Mouse (Mus musculus): ENCODE results near the gene Grin2d. TPM values are rescaled to one million over a fixed set of nuclear protein-coding genes. Genes with fewer than 3 reads are reported as not detected.
"Not testable (repeated sequence)": the region's sequence is repeated elsewhere in the genome, so short reads cannot be mapped to it uniquely, and the experiment has no call there.

Grin2d gene
- 0.10 TPM in 1 of 3 replicates, not detected in the others for total RNA-seq (2017)

DNA sequence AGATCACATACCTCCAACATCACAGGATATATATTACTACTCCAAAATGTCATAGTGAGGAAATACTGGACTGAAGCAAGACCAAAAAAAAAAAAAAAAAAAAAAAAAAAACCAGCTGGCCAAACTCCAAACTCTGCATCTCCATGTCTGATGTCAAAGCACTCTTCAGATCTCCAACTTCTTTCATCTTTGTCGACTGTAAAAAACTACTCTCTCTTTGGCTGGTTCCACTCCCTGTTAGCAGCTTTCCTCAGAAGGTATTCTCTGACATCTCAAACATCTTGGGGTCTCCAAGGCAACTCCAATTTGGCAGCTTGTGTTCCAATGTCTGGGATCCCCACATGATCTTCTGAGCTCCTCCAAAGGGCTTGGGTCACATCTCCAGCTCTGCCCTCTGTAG is at the start of gene Grin2d:
Gene Grin2d (minus strand): TSS at position 101 of the 400 bp plus-strand sequence.
- ATAC-seq (replicated peaks; ENCODE audit: insufficient number of reproducible peaks, low FRiP score, low TSS enrichment, poor library complexity, severe bottlenecking) = not testable (repeated sequence)

DNA sequence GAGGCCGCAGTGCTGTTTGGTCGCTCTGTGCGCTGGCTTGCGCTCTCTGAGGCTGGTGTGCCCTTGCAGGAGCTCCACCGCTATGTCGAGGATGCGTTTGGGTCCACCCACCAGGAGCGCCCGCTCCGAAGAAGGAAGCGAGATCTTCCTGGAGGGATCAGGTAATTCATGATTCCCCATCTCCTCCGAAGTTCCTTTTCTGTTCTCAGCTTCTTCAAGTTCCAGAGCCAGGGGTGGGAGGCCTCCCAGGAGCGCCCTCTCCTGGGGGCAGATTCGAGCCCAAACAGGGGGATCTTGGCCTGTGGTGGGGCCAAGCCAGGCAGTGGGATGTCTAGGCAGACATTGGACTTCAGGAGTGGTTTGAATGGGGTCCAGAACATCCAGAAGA is 46.2 kb upstream of the Grin2d start:
- no peak for ATAC-seq (replicated peaks; ENCODE audit: insufficient number of reproducible peaks, low FRiP score, low TSS enrichment, poor library complexity, severe bottlenecking)

DNA sequence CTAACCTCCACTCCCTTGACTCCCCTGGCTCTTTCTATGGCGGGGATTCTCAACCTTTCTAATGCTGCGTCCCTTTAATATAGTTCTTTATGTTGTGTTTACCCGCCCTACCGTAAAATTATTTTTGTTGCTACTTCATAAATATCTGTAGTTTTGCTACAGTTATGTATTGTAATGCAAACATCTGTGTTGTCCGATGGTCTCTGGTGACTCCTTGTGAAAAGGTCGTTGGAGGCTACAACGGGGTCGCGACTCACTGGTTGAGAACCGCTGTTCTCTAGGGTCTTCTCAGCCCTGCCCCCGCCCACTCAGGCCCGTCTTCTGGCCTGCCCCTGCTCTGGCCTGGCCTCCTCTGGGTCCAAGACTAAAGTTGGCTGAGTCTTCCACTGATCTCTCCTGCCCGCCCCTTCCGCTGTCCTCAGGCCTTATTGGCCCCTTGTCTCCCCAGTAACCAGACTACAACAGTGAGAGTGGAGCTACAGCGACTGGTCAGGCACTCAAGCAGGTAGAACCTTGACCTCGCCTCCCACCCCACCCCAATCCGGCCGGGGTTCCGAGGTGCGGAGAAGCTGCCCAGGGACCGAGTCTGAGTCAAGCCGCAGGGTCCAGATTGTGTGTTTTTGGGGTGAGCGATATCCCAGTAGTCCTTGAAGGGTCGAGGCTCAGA is 45.7 kb upstream of the Grin2d start, which contains the start of gene Ccdc114:
Gene Ccdc114 (plus strand): TSS at position 311 of the 667 bp plus-strand sequence.
- ATAC-seq (replicated peaks; ENCODE audit: insufficient number of reproducible peaks, low FRiP score, low TSS enrichment, poor library complexity, severe bottlenecking) = peak; percentile 33

DNA sequence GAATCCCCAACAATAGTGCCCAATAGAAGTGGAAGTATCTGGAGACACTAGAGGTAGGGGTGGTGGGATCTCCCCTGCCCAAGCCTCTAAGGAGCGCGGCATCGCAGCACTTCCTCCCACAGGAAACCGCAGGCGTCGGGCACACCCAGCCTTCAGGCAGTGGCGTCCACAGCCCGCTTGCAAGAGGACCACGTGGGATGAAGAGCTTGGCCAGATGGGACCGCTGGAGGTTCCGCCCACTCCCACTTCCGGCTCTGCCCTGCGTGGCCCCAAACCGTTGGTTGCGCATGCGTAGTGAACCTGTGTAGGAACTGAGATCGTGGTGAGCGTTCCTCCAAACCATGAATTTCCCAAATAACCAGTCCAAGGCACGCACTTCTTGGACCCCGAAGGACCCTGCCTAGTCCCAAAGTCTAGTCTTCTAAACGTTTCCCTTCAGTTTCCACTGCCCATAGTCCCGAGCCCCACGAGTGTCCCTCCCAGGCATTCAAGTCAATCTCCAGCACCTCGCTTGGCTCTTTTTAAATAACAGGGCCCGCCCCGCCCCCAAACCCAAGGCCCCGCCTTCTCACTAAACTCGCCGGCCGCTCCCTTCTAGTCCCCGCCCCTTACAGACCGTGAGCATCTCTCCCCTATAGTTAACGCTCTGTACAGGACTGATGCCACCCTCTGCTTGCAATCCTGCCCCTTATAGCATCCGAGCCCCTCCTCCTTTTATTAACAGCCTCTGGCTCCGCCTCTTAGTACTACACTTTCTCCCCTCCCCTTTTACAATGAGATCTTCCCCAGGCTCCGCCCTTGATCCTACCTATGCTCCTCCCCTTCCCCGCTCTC is 45.0 kb upstream of the Grin2d start:
- ATAC-seq (replicated peaks; ENCODE audit: insufficient number of reproducible peaks, low FRiP score, low TSS enrichment, poor library complexity, severe bottlenecking) = peak; percentile 74

DNA sequence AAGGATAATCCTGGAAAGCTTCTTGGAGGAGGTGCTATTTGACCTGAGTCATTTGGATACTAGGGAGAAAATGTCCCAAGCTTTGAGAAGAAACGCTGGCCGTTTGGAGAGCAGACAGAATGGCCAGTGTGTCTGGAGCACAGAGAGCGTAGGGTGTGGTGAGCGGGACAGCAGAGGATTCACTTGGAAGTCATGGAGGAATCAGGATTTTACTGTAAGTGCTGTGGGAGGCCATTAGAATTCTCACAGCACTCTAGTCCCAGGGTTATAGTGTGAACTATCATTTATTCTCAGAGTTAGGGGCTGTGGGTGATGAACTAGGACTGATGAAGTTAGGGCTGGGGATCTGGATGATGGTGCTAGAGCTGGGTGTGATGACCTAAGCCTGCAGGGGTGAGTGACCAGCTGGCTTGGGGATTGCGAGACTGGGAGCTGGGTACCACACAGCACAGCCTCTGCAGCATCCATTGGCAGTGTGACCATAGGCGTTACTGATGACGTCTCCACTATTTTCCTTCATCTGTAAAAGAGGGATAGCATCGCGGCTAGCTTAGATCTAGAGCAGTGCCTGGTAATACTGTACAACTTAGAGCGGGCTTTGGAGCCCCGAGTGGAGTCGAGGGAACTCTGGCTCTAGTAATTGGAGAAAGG is 43.9 kb upstream of the Grin2d start:
- no peak for ATAC-seq (replicated peaks; ENCODE audit: insufficient number of reproducible peaks, low FRiP score, low TSS enrichment, poor library complexity, severe bottlenecking)

DNA sequence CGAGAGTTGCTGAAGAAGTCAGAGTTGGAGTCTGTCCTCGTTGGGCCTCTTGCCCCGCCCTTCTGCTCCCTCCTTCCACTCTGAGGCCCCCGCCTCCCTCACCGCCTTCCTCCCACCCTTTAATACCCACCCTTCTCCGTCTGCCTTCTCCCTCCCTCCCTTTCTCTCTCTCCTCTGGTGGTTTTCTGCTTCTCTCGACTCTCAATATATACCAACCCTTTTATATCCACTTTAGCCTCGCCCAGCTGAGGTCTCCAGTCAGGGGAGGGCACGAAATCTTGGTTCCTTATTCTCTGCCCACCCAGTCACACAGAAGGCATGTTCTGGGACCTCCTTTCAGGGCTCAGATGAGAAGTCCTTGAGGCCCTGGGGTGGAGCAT is 43.1 kb upstream of the Grin2d start, which contains the start of gene Emp3:
Gene Emp3 (minus strand): TSS at position 163 of the 380 bp plus-strand sequence.
- ATAC-seq (replicated peaks; ENCODE audit: insufficient number of reproducible peaks, low FRiP score, low TSS enrichment, poor library complexity, severe bottlenecking) = peak; percentile 14

DNA sequence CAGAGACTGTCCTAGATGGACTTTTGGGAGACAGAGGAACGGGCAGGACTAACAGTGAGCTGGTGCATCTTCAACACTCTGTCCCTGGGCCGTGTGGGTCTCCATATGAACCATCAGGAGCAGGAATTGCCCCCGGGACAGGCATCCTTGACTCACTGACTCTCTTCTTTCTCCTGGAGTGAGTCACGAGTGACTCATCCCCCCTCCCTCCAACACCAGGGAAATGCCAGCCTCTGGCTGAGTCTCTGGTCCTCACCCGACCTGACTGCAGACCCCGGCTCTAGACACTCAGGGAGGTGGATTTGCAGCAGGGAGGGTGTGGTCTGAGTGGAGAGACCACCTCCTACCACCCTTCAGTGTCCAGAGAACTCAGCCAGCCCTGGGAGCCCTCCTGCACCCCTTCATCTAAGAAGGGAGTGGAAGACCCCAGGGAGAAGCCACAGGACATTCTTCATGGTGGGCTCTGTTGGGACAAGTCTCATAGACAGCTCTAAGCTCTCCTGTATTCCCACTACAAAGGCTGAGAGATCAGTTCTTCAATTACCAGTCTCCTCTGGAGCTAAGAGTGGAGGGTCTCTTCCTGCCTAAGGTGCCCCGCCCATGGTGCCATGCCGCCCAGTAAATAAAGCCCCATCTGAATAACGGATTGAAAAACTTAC is 42.5 kb upstream of the Grin2d start:
- no peak for ATAC-seq (replicated peaks; ENCODE audit: insufficient number of reproducible peaks, low FRiP score, low TSS enrichment, poor library complexity, severe bottlenecking)

DNA sequence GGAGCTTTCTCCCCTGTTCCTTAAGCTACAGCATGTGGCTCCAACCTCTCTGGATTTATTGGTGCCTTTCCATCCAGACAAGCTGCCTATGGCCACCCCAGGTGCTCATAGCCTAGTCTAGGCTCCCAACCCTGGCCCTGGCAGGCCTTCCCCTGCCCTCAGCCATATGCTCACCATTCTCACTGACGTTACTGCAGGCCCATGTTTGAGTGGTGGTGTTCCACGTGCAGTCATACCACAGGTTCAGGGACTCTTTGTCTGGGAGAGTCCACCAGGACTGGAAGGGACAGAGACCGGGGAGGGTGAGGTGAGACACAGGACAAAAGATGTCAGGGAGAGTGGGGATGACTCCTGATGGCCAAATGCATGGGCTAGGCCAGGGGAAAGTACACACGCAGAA is 41.6 kb upstream of the Grin2d start:
- no peak for ATAC-seq (replicated peaks; ENCODE audit: insufficient number of reproducible peaks, low FRiP score, low TSS enrichment, poor library complexity, severe bottlenecking)

DNA sequence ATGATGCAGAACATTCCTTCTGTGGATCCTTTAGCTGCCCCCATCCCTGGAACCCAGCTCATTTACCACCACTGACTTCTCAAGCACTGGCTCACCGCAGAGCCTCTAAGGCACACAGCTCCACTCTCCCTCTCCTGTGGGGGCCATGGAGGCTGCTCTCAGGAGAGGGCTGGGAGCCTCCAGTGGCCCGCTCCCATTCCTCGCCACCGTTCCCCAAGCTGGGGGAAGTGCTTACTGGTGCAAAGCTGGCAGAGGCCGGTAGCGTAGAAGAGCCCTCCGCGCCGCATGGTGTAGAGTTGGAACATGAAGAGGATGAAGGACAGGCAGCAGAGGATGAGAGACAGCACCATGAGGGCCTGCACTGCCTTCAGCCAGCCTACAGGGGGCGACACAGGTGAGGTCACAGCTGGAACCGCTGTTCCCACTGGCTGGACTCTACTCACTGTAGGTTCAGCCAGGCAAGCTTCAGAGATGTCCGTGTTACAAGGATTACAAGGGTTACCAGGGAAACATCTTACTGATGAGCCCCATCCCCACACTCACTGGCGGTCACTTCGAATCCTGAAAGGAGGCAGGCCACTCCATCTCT is 41.0 kb upstream of the Grin2d start:
- no peak for ATAC-seq (replicated peaks; ENCODE audit: insufficient number of reproducible peaks, low FRiP score, low TSS enrichment, poor library complexity, severe bottlenecking)

DNA sequence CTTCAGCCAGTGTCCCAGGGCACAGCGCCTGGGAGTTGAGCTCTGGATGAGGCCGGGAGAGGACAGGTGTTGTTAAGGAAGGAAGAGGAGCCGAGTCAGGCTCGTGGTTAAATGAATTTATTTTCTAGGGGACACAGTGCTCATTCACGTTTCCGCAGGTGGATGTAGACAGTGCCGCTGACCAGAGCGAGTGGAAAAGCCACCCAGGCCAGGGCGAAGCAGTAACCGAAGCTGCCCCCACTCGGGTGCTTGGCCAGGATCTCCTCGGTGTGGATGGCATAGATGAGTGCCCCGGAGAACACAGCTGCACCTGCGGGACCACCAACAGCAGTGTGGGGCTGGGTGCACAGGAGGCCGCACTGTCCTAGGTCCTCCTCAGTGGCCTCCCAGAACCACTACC is 39.7 kb upstream of the Grin2d start:
- no peak for ATAC-seq (replicated peaks; ENCODE audit: insufficient number of reproducible peaks, low FRiP score, low TSS enrichment, poor library complexity, severe bottlenecking)

DNA sequence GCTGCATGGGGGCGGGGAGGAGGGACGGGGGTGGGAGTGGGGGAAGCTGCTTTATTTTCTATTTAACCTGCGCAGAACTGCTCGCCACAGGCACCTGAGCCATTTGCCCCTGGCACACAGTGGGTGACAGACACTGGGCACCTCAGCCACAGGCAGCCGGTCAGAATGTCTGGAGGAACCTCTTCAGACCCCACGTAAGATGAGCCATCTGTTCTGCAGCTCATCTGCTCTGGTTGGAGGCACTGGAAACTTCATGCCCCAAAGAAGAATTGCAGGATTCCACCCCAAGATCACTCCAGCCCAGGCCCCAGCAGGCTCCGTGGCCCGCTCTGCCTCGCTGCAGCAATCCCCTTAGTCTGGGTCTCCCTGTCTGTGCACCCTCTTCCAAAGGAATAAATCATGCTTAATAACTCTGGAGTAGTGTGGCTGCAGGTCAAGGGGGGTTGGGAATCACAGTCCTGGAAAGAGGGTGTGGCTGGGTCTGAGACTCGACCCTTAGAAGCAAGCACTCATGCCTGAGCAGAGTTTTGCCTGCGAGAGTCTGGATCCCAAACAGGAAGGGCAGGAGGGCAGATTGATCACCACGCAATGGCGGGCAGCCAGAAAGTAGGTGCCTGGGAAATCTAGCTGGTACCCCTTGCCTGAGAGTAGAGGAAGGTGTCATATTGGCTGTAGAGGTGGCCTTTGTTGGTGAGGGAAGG is 39.0 kb upstream of the Grin2d start:
- no peak for ATAC-seq (replicated peaks; ENCODE audit: insufficient number of reproducible peaks, low FRiP score, low TSS enrichment, poor library complexity, severe bottlenecking)

DNA sequence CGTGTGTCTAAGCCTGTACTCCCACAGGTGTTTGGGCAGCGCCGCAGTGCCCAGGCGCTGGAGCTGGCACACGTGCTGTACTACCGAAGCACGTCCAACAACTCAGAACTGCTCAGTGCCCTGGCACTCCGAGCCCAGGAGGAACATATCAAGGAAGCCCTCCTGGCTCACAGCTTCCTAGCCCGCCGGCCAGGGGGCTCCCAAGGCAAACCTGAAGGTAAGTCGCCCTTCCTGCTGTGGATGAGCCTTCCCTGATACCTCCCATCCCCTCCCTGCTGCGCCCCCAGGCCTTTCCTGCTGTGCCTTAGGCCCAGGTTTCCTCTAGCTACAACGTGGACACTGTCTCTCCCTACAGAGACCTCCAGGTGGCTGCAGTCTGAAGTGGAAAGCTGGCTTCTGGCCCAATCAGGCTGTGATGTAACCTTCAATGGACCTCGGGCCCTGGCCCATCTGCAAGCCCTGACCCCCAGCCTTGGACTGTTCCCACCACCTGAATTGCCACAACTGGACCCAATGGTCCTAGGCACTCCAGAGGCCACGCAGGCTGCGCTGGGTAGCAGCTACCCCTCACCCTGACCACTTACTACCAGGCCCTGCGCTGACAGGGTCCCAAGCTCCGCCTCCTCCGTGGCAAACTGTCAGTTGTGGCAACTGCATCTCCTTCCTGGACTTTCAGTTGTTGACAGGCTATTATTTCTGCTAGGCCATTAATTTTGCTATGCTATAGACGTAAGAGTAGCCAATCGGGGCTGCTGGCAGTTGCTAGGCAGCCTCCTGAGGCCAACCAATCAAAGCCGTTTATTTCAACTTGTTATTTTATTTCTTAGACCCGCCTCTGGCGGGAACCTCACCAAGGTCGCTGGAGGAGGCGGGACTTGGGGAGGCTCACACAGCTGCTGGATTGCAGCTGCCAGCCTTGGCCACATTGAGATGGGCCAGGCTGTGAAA is 38.2 kb upstream of the Grin2d start:
- ATAC-seq (replicated peaks; ENCODE audit: insufficient number of reproducible peaks, low FRiP score, low TSS enrichment, poor library complexity, severe bottlenecking) = peak; percentile 42

DNA sequence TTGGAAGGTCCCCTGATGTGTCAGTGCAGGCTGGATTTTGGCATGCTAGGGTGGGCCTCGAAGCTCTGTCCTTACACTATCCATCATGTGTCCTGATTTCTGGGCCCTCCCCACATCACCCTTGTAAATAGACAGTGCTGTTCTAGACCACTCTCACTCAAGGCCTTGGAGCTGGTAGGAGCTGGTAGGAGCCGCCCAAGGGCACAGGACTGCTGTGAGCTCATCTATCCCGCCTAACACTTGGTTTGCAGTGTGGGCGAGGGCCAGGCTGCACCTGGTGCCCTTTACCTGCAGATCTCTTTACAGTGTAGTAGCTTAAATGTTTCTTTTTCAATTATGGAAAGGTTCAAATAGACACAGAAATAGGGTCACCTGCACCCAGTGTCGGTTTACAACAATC is 36.8 kb upstream of the Grin2d start:
- no peak for ATAC-seq (replicated peaks; ENCODE audit: insufficient number of reproducible peaks, low FRiP score, low TSS enrichment, poor library complexity, severe bottlenecking)

DNA sequence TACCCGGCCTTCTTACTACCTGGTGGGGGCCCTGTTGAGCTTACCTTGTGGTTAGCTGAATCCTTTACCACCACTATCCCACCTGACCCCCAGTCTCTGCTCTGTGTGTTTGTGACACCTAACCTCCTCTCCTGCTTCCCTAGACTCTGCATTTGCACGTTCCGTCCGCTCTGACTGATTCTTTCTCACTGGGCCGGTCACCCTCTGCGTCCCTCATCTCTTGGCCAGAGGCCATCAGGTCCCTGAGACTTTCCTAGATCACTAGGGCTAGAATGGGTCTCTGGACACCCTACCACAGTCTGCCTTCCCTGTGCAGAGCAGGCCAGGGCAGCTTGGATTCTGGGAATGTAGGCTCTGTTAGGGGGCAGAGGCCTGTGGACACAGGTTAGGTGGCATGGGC is 35.9 kb upstream of the Grin2d start:
- no peak for ATAC-seq (replicated peaks; ENCODE audit: insufficient number of reproducible peaks, low FRiP score, low TSS enrichment, poor library complexity, severe bottlenecking)

DNA sequence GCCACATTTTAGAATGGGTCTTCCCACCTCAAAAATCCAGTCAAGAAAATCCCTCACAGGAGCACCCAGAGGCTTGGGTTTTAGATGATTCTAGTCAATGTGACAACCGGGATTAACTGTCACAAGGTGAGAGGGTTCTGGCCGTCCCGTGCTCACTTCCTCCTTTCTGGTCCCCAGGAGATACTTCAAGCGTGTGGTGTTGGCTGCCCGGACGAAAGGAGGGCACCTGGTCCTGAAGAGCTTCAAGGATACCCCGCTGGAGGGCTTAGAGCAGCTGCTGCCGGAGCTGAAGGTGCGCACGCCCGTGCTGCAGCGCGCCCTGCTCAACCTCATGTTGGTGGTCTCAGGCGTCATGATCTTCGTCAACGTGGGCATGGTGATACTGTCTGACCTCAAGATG is 31.0 kb upstream of the Grin2d start:
- ATAC-seq (replicated peaks; ENCODE audit: insufficient number of reproducible peaks, low FRiP score, low TSS enrichment, poor library complexity, severe bottlenecking) = no peak

DNA sequence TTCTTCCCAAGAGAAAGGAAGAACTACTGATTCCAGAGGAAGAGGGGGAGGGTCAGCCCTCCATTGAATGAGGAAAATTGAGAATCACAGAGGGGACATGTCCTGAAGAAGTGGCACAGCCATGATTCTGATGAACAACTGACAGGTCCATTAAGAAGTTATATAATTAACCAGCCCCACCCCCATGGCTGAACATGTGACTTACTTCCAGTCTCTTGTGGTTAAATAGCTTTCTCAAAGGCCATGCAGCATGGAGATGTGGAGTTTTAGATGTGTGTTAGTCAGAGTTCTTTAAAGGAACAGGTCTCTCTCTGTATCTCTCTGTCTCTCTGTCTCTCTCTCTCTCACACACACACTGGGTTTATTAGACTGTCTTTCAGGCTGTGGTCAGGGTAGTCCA is 30.2 kb upstream of the Grin2d start:
- no peak for ATAC-seq (replicated peaks; ENCODE audit: insufficient number of reproducible peaks, low FRiP score, low TSS enrichment, poor library complexity, severe bottlenecking)

DNA sequence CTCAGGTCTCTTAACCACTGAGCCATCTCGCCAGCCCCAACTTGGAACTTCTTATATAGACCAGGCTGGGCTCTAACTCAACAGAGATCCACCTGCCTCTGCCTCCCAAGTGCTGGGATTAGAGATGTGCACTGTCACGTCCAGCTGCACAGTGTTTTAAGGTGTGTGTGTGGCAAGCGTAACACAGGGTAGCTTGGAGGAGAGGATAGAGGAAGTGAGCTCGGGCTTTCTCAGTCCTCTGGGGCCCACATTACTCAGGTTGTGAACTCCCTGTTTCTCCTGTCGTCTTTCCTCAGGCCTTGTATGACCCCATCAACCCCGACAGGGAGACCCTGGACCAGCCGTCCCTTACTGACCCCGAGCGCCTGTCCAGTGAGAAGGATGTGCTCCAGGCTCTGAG is 28.4 kb upstream of the Grin2d start:
- no peak for ATAC-seq (replicated peaks; ENCODE audit: insufficient number of reproducible peaks, low FRiP score, low TSS enrichment, poor library complexity, severe bottlenecking)
